ENCODE assay signal across 24 mouse cellular contexts in the genomic region with DNA sequence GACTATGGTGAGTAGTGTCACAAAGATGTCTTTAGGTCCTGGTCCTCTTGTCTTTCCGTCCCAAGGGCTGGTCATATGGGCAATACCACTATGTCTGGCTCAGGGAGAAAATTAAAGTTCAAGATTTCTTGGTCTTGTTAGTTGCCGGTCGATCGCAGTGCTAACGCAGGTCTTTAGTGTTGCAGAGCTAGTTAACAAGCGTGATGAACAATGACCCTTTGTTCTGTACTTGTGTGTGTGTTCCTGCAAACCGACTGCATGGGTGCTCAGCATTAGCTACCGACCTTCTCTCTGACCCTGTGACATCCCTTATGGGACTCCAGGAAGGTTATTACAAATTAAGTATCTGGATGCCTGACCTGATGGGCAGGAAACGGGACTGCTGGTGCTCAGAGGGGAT. TPM values are rescaled to one million over a fixed set of nuclear protein-coding genes. Genes with fewer than 3 reads are reported as not detected.
A peak's percentile ranks its signal among the peaks of the same experiment; 100 is the strongest.
DNase-seq lines count a peak whose midpoint lies in the region; ATAC-seq and TF ChIP-seq lines count a peak whose summit lies in the region.
"Had no signal": no experiment of that assay in that cellular context is flagged by ENCODE, and none has a peak within 500 bp of the region (broad histone marks: within the 10 kb centered on the region; RNA-seq: fewer than 3 reads in every experiment).

No protein-coding gene starts in this region.

- H3K9ac ChIP-seq in neural tube, embryonic 11.5 days (ENCODE audit: low read length): no peak overlapping the region
- no peak overlapping the region for H3K9ac ChIP-seq in hindbrain, postnatal 0 days (replicated peaks; ENCODE audit: low read length)
- peak overlapping the region; percentile 2; the same call in 1 of the 2 replicates for H3K9ac ChIP-seq in midbrain, embryonic 16.5 days (ENCODE audit: low read depth, low read length)
- H3K9ac ChIP-seq: embryonic facial prominence, embryonic 12.5 days; limb, embryonic 15.5 days; stomach, embryonic 15.5 days had no signal

- TF ChIP-seq CTCF in hindbrain, postnatal 0 days (IDR thresholded peaks at IDR 0.05; ENCODE audit: low read depth): no peak

- ATAC-seq in neural tube, embryonic 11.5 days (ENCODE audit: insufficient read depth, low FRiP score, low TSS enrichment): no peak
- ATAC-seq in hindbrain, postnatal 0 days: no peak
- no peak for ATAC-seq in midbrain, embryonic 16.5 days

- H3K27ac ChIP-seq in neural tube, embryonic 11.5 days (ENCODE audit: low read depth, low read length): peak overlapping the region; percentile 1; the same call in 1 of the 2 replicates
- H3K27ac ChIP-seq in hindbrain, postnatal 0 days: no peak overlapping the region
- H3K27ac ChIP-seq in midbrain, embryonic 16.5 days (ENCODE audit: low read length): peak overlapping the region; percentile 83
- H3K27ac ChIP-seq: embryonic facial prominence, embryonic 12.5 days; limb, embryonic 15.5 days; stomach, embryonic 15.5 days had no signal

- WGBS in neural tube, embryonic 11.5 days: 30% methylated on average over 9 of the region's 9 CpGs
- 21% methylated on average over 9 of the region's 9 CpGs for WGBS in hindbrain, postnatal 0 days
- 12% methylated on average over 9 of the region's 9 CpGs for WGBS in midbrain, embryonic 16.5 days

- no peak overlapping the region for H3K4me3 ChIP-seq in neural tube, embryonic 11.5 days (ENCODE audit: low read depth, low read length)
- no peak overlapping the region for H3K4me3 ChIP-seq in hindbrain, postnatal 0 days (ENCODE audit: low read length)
- H3K4me3 ChIP-seq in midbrain, embryonic 16.5 days (ENCODE audit: low read depth, low read length): no peak overlapping the region
- H3K4me3 ChIP-seq: embryonic facial prominence, embryonic 12.5 days; limb, embryonic 15.5 days; stomach, embryonic 15.5 days had no signal

- H3K4me2 ChIP-seq in neural tube, embryonic 11.5 days (ENCODE audit: low read depth): no peak overlapping the region
- H3K4me2 ChIP-seq in hindbrain, postnatal 0 days (ENCODE audit: low read depth, low read length): peak overlapping the region; percentile 19; the same call in 1 of the 2 replicates
- H3K4me2 ChIP-seq in midbrain, embryonic 16.5 days (ENCODE audit: low read length): peak overlapping the region; percentile 32
- H3K4me2 ChIP-seq: embryonic facial prominence, embryonic 12.5 days; limb, embryonic 15.5 days; stomach, embryonic 15.5 days had no signal

- no peaks in the 10 kb centered on the region for H3K36me3 ChIP-seq in neural tube, embryonic 11.5 days (ENCODE audit: control insufficient read depth, insufficient read depth, low read length)
- H3K36me3 ChIP-seq in hindbrain, postnatal 0 days (ENCODE audit: insufficient read depth, low read length): no peaks in the 10 kb centered on the region
- no peaks in the 10 kb centered on the region for H3K36me3 ChIP-seq in midbrain, embryonic 16.5 days (ENCODE audit: control insufficient read depth, insufficient read depth, low read length)
- H3K36me3 ChIP-seq: embryonic facial prominence, embryonic 12.5 days; limb, embryonic 15.5 days; stomach, embryonic 15.5 days had no signal

- no peaks in the 10 kb centered on the region for H3K27me3 ChIP-seq in neural tube, embryonic 11.5 days (ENCODE audit: control insufficient read depth, insufficient read depth, low read length)
- no peaks in the 10 kb centered on the region for H3K27me3 ChIP-seq in hindbrain, postnatal 0 days (ENCODE audit: insufficient read depth, low read length)
- H3K27me3 ChIP-seq in midbrain, embryonic 16.5 days (ENCODE audit: control insufficient read depth, insufficient read depth, low read depth, low read length): no peaks in the 10 kb centered on the region

- DNase-seq in neural tube, embryonic 11.5 days (ENCODE audit: low spot score): no peak
- DNase-seq in neural tube, embryonic 10.5 days (ENCODE audit: extremely low spot score, low spot score): no peak
- no peak for DNase-seq in hindbrain, postnatal 0 days (ENCODE audit: low spot score)
- no peak for DNase-seq in frontal cortex, postnatal 25 days (ENCODE audit: low spot score in 2 of 2)
- no peak for DNase-seq in spleen, postnatal 14 days (ENCODE audit: low spot score in 2 of 2)
- DNase-seq in thymus, postnatal 4 days: no peak
- DNase-seq in frontal cortex, postnatal 14 days (ENCODE audit: low spot score in 2 of 2): no peak
- DNase-seq: adrenal gland, postnatal 14 days; cerebellum, adult 18-20 months; heart, adult 11 months; heart, postnatal 4 days; kidney, adult 11 months; kidney, postnatal 25 days; layer of hippocampus, adult 9-11 months; right cerebral cortex, adult 18-20 months; spleen, adult 18-20 months had no signal

- H3K4me1 ChIP-seq in neural tube, embryonic 11.5 days (ENCODE audit: control insufficient read depth, insufficient read depth, low read length): peaks cover 24% of the 10 kb centered on the region
- H3K4me1 ChIP-seq in hindbrain, postnatal 0 days (ENCODE audit: insufficient read depth, low read length): peaks cover 13% of the 10 kb centered on the region
- peaks cover 65% of the 10 kb centered on the region for H3K4me1 ChIP-seq in midbrain, embryonic 16.5 days (ENCODE audit: control insufficient read depth, insufficient read depth, low read length)
- H3K4me1 ChIP-seq: stomach, embryonic 15.5 days had no signal

- H3K9me3 ChIP-seq in neural tube, embryonic 11.5 days (ENCODE audit: control insufficient read depth, low read length): no peaks in the 10 kb centered on the region
- H3K9me3 ChIP-seq in hindbrain, postnatal 0 days (ENCODE audit: low read length): no peaks in the 10 kb centered on the region
- H3K9me3 ChIP-seq in midbrain, embryonic 16.5 days (replicated peaks; ENCODE audit: control insufficient read depth, low read length, poor library complexity, severe bottlenecking): no peaks in the 10 kb centered on the region
- H3K9me3 ChIP-seq: embryonic facial prominence, embryonic 12.5 days; limb, embryonic 15.5 days; stomach, embryonic 15.5 days had no signal

RNA-seq across cellular contexts. Expression of gene Rgs8, which starts 6.8 kb away (rescaled TPM):
- 8.1 and 9.8 TPM in 2 replicates for polyA plus RNA-seq in neural tube, embryonic 11.5 days (2014; fragmentation: Nextera tagmentation; extraction: Ambion mirVana)
- total RNA-seq in hindbrain, postnatal 0 days (2014; rRNA removed): 23.9 and 40.1 TPM in 2 replicates
- polyA plus RNA-seq in hindbrain, postnatal 0 days (2015; fragmentation: Nextera tagmentation; extraction: Ambion mirVana): 12.5 and 14.1 TPM in 2 replicates
- polyA plus RNA-seq in midbrain, embryonic 16.5 days (2015; fragmentation: Nextera tagmentation; extraction: Ambion mirVana): 47.1 and 49.1 TPM in 2 replicates
- total RNA-seq: gastrocnemius, adult 8-10 months; megakaryocyte-erythroid progenitor cell, adult 5-6 weeks; neutrophil, adult 5-6 weeks had no signal
- polyA plus RNA-seq: liver, embryonic 16.5 days had no signal
